Mouse (Mus musculus): ENCODE data around the gene Rbm7.
"Not testable (repeated sequence)": the region's sequence is repeated elsewhere in the genome, so short reads cannot be mapped to it uniquely, and the experiment has no call there.

Gene Rbm7

DNA sequence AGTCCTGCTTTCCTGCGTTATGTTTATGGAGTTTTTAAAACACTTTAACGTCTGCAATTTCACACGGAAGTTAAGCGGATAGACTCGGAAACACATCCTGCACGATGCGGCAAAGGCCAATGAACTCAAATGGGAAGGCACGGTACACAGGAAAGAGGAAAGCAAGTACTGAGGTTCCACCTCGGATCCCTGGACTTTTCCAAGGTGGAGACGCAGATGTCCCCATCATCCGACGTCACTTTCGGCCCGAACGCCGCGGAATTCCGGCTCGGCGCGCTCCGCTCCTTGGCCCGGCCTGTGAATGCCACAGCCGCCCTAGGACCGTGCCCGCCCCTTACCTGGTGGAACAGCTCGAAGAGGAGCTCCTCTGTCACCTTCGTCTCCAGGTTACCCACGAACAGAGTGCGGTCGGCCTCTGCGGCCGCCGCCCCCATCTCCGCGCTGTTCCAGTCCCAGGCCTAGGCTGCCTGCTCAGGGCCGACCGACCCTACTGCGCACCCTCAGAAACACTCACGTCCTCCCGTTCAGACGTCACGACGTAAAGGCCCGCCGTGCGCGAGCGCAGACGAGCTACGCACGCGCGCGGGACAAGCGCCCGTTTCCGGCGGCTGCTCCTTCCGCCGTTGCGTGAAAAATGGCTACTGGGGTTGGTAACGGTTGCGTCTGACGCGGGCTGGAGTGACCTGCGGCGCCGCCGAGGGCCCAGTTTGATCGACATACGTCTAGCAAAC, at the start of gene Rbm7, which contains the start of gene Gm5617:
Gene Rbm7 (minus strand): TSS at position 483 of the 731 bp plus-strand sequence.
Gene Gm5617 (plus strand): TSS at position 626 of the 731 bp plus-strand sequence.
- DNase-seq (ENCODE audit: low read depth), result peak; percentile 90

DNA sequence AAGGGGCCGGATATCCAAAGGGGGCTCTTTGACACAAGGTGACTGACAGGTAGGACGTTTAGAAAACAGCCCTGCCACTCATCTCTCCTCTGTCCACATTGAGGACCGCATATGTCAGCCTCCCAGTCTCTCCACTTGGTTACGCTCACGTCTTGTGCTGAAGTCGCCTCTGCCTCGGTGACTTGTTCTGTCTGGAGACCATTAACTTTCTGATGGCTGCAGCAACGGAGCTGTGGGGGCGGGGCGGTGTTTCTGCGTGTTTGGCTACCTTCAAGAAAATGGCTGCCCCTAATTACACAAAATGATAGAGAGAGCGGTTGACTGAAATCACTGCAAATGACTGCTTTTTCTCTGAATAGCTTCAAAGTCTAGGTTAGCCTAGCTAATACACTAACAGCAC, 43.6 kb upstream of the Rbm7 start:
- no peak for DNase-seq (ENCODE audit: low read depth)

DNA sequence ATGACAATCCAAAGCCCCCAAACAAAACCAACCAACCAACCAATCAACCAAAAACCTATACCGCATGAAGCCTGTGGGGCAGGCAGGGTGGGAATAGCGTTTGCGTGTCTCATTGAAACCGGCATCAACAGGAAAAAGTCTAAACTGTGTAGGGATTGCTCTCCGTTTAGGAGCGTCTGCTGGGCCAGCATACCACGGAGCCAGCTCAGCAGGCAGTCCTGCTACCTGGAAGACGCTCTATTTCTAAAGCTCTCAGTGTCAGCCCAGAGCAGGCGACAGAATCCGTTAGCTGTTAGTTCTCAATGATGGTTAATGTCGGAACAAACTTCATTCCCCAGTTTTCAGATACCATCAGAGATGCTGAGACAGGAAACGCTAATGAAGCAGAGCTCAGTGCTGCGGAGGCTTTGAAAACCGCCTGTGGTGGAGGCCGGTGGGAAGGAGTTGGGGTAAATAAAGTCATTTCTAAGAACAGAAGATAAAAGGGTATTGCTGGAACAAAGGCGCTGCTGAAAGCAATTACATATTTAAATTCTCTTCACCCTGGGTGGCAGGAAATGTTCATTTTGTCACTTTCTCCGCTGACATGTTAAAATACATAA, 43.0 kb upstream of the Rbm7 start:
- no peak for DNase-seq (ENCODE audit: low read depth)

DNA sequence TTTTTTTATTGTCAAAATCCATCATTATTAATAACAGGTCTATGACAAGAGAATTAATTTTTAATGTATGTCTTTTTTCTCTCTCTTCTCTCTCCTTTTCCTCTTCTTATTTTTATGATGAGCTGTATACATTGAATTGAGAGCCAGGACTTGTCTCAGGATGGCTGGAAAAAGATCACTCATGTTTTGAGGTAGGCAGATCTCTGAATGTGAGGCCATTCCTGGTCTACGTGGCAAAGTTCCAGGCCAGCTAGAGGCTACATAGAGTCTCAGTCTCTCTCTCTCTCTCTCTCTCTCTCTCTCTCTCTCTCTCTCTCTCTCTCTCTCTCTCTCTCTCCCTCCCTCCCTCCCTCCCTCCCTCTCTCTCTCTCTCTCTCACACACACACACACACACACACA, 42.5 kb upstream of the Rbm7 start:
- DNase-seq (ENCODE audit: low read depth), result not testable (repeated sequence)

DNA sequence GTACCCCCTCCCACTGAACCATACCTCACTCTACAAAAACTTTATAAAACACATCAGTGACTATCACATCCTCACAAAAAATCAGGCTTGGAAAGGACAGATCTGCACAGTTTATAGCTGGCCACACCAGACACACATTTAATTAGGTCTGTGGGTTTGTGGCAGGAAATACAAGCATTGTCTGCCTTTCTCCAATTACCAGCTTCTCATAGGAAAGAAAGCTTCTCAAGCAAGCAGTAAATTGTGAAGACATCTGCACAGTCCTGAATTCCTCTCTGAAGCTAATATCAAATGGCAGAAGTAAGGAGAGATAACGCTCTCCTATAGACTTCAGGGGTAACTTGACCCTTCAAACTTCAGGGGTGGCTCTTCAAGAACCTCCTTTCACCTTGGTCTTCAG, 41.3 kb upstream of the Rbm7 start:
- no peak for DNase-seq (ENCODE audit: low read depth)

DNA sequence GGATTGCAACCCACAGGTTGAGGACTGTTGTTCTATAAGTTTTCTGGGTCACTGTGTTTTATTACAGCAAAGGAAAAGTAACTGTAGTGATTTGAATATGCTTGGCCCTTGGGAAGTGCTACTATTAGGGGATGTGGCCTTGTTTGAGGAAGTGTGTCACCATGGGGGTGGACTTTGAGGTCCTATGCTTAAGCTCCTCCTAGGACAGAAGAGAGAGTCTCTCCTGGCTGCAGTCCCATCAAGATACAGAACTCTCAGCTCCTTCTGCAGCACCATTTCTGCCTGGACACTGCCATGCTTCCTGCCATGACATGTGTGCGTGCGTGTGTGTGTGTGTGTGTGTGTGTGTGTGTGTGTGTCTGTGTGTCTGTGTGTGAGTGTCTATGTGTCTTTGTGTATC, 37.6 kb upstream of the Rbm7 start:
- DNase-seq (ENCODE audit: low read depth), result no peak

DNA sequence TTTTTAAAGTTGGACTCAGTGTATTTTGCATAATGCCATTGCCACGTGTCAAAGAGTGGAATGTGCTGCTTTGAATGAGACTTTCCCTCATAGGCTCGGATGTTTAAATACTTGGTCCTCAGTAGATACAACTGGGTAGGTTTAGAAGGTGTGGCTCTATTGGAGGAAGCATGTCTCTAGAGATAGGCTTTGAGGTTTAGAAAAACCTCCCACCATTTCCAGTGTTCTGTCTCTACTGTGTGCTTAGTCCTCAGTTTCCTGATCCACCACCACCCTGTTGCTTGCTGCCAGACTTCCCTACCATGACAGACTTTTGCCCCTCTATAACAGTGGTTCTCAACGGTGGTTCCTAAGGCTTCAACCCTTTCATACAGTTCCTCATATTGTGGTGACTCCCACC, 37.1 kb upstream of the Rbm7 start:
- DNase-seq (ENCODE audit: low read depth), result no peak

DNA sequence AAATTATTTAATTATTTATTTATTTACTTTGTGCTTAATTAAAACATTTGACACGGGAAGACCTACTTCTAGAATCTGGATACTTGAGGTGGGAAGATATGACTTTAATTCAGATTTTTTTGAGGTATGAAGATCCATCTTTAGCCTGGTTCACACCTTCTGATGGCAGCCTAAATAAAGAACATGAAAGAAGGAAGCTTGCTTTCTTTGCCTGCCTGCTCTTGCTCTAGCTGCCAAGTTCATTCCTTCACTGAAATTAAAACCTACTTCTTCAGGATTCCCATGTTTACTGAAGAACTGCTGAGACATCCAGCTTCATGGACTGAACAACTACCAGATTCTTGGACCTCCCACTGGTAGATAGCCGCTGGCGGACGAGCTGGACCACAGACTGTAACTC, 36.2 kb upstream of the Rbm7 start:
- no peak for DNase-seq (ENCODE audit: low read depth)

DNA sequence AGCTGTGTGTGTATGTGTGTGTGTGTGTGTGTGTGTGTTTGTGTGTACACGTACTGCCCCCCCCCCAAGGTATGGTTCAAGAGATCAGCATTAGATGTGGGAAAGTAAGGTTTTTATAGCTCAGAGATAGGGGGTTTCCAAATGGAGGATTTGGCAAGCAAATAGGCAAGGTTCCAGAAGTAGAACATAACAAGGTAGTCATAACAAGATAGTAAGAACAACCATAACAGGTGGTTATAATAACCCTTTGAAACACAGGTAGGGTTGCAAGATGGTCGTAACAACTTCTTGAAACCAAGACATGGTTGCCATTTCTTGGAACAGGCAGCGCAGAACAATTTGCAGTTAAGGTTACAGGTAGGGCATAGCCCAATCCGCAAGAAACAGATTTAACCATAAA, 31.4 kb upstream of the Rbm7 start:
- no peak for DNase-seq (ENCODE audit: low read depth)

DNA sequence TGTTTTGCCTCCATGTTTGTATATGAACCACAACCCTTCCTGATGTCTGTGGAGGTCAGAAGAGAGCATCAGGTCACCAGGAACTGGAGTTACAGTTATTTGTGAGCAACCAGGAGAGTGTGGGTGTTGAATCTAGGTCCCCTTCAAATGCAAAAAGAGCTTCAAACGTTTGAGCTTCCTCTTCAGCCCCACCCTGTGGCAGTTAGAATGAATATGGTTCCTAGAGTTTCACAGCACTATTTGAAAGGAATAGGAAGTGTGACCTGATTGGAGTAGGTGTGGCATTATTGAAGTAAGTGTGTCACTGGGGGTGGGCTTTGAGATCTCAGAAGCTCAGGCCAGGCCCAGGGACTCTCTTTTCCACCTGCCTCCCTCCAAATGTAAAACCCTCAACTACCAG, 30.5 kb upstream of the Rbm7 start:
- no peak for DNase-seq (ENCODE audit: low read depth)

DNA sequence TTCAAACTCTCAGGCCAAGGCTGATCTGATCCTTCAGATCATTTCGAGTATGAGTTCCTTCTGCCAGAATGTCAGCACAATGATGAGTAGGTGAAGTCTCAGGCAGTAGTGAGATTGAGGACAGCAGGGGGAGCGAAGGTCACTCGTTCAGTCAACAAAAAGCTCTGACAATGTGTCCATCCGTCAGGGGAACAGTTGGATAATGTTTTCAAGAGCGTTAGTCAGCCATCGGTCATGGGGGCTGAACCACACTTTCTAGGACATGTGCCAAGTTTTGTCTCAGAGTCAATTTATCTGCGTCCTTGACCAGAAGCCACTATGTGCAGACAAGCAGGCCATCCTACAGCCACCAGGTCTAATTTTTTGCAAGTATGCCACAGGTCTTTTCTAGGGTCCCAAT, 25.3 kb upstream of the Rbm7 start:
- DNase-seq (ENCODE audit: low read depth), result not testable (repeated sequence)

DNA sequence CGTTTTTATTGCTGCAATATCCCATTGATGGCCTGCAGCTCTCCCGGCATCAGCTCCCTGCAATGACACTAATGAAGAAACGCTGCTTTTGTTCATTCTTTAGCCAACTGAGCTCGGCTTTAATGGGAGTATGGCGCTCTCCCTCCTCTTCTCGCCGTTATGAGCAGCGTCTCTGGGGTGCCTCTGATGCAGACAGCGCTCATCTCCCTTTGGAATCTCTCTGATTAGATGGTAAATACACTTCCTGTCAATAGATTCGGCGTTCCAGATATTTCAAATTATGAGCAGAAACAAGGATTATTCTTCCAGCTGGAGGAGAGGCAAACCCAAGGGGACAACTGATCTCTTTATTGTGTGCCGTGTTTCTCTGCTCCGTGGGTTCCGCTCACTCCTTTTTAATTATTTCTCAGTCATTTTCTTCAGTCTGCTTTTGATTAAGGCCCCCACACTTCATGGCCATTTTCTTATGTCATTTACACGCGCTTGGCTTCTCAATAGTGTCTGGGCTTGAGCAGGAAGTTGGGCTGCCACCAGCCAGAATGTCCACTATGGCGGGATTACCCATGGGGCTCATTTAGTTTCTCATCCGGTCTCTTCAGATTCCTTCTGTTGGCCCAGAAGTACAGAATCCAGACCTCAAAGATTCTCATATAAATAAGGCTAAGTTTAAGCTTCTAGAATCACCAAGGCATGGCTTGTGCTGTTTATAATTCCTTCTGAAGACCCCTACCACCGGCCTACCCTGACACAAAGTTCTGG, 22.5 kb upstream of the Rbm7 start:
- DNase-seq (ENCODE audit: low read depth), result no peak

DNA sequence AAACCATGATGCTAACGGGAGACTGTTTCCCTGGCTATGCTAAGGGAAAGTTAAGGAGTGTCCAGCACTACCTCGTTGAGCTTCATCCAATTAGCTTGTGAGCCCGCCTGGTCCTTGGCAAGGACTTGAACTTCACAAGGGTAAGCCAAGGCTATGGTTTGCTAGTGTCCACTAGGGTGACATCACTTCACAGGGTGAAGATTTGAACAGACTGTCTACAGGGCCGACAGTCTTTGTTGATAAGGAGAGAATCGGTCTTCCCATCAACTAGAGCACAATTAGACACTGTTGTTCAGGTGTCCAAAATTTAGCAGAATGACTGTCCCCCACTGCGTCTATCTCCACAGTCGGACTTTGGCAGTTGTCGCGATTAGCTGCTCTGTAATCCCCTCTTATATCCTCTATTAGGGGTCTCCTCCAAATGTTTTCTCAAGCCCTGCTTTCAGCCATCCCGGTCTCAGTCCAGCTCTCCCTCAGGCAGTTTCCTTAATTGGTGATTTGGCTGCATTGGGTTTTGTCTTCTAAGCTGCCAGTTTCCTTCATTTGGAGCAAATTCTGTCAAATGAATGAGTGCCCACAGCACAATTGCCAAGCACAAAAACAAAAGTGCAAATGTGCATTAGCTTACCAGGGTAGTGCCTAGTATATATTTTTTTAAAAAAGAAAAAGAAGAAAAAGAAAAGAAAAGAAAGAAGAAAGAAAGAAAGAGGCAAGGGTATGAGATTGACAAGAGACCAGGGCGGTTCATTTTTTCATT, 21.7 kb upstream of the Rbm7 start:
- no peak for DNase-seq (ENCODE audit: low read depth)

DNA sequence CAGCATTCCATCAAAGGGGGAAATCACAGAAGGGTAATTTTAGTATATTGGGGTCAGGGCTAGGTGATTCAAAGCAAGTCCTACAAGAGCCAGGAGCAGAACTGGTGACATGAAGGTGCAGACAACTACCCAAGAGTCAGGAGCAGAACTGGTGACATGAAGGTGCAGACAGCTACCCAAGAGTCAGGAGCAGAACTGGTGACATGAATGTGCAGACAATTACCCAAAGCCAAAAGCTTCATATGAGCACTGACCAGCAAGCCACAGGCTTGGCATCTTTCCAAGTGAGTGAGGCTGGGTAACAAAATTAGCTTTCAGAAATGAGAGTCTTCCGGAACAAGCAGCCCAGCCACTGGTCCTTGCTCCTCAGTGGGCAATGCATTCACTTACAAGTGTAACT, 20.2 kb upstream of the Rbm7 start:
- DNase-seq (ENCODE audit: low read depth), result no peak

DNA sequence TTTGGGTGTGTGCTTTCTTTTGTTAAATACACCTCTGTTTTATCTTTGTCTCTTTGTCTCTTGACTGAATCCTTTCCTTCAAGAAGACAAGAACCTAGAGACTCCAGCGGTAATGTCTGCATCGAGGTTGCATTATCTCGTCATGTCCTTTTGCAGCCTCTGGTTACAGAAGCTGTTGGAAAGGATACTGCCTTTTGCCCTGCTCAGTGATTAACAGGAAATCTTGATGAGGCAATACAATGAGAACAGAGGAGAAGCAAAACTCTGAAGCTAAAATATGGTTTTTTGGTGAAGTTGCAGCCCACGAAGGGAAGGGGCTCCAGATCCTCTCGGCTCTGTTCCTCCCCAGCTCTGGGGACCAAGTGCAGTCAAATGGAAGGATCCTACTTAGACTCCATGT, 15.0 kb upstream of the Rbm7 start:
- DNase-seq (ENCODE audit: low read depth), result no peak

DNA sequence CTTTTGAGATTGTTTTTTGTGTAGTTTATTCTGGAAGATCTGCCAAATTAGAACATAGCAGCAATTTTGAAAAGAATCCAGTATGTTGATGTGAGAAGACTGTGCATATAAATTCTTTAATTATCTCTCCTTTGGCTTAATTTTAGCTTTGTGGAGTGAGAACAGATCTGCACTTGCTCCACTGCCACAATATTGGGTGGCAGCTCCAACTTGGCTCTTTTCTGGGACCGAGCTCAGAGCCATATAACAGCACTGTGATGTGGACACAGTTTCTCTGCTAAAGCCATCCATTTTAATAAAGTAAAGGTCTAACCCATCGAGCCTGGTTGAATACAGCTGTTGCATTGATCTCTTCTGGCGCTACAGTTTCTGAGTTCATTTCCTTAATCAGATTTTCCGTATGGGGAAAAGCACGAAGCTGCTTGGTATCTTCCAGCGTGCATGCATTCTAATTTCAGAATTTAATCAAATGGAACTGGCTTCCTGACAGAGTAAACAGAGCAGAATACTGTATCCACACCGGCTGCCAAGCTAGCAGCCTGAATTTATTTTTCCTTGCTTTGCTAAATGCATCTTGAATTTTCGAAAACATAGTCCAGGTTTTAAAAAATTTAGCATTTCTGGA, 9.8 kb upstream of the Rbm7 start:
- no peak for DNase-seq (ENCODE audit: low read depth)

DNA sequence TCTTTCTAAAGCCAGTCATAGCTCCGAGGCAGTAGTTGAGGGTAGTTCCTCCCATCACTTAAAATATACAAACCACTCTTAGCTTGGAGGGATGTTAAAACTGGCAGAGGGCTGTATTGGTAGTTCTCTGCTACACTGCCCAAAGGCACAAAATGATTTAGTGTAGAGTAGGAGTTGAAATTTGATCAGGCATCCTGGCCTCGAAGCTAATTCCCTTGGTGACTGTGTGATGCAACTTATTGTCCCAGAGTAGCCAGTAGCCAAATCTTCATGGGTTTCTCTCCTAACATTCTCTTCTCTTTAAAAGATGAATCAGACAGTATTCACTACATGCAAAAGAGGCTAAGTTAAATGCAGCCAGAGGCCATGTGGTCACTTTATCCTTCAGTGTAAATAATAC, 7.9 kb upstream of the Rbm7 start:
- no peak for DNase-seq (ENCODE audit: low read depth)

DNA sequence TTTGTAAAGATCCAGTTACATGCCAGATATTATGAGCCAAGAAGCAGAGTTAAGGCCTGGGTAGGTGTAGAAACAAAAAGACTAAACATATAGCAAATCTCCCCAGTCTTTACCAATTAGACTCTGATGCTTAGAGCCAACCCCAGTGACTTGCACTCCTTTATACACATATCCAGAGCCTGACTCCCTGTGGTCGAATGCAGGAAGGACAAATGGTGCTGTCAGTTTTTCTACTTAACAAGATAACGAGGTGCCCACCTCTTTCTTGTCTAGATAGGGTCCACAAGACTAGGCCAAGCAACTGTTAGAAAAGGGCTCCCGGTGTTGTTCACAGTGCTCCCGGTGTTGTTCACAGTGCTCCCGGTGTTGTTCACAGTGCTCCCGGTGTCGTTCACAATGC, 6.1 kb upstream of the Rbm7 start:
- DNase-seq (ENCODE audit: low read depth), result no peak

DNA sequence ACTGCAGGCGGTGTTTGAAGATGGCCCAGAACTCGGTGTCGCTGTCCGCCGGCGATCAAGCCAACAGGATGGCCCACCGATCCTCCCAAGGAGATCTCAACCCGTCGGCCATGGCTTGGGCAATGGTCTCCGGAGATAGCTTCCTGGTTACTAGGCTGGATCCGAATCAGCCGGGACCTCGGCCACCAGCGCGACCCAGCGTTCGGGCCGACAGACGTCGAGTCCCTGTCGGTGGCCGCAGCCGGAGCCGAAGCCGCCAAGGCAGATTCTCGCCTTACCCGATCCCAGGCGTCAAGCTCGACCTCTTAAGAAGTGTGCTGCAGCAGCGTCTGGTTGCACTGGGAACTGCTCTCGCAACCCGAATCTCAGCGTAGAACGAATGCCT, 441 bp upstream of the Rbm7 start:
- no peak for DNase-seq (ENCODE audit: low read depth)

DNA sequence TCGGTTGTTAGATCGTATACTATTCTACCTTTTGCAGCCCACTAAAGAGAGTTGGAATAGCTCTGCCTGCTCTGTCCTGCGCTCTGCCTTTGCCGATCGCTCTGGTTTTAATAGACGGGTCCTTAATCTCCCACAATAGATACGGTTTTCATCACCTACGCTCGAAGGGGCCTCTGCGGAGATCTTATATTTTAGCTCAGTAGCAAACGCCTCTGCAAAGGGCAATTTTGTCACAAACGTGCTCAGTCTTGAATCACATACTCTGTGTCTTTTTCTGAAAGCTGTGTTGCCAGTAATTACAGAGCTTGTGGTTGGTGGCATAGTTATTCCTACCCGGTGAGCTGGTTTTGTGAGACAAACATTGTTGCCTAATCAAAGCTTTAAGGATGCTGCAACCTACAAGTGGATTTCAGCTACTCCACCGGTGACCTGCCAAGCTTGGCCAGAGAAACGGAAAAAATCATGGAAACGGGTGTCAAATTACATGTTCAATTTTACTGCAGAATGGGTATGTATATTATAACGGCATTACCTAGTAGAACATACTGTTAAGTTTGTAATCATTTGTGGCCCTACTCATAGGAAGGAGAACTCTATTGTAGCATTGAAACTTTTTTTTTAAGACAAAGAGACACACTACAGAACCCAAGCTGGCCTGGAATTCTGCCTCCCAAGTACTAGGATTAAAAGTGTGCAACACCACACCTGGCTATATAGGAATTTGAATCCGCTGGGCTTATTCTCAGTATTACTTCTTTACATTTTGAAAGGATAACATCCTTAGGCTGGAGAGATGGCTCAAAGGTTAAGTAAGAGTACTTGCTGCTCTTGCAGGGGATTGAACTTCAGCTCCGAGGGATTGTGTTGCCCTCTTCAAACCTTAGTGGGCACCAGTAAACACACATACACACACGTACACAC, 13.6 kb downstream of the Rbm7 start:
- no peak for DNase-seq (ENCODE audit: low read depth)
